Mouse (Mus musculus) forebrain, embryonic 12.5 days (tissue): ENCODE data around the gene Lamc1. TPM values are rescaled to one million over a fixed set of nuclear protein-coding genes. Genes with fewer than 3 reads are reported as not detected.

ENCODE experiments used
- polyA plus RNA-seq: library from polyadenylated mRNA; unstranded; fragments of >200 nt; fragmentation: Nextera tagmentation; extraction: Ambion mirVana; gene quantifications from 2 replicates; pipeline ENCODE4 v1.2.1, GENCODE M21; 2016

Lamc1 gene
- polyA plus RNA-seq, 1 experiment from 2014 or later = 26.3 TPM

Other genes starting within 250 kb of the Lamc1 start
- 0.47 and 0.94 TPM in 2 replicates for gene Lamc2, start 146.3 kb downstream of the Lamc1 start, polyA plus RNA-seq
- 0.12 and 0.29 TPM in 2 replicates for gene Shcbp1l, start 92.4 kb upstream of the Lamc1 start, polyA plus RNA-seq
- gene Dhx9, start 154.9 kb upstream of the Lamc1 start, polyA plus RNA-seq = 51.1 and 58.9 TPM in 2 replicates
- gene Npl, start 217.3 kb upstream of the Lamc1 start, polyA plus RNA-seq = 10.9 and 11.1 TPM in 2 replicates